Mouse (Mus musculus) hindbrain, embryonic 14.5 days (tissue): ENCODE results near the gene Atxn1. TPM values are rescaled to one million over a fixed set of nuclear protein-coding genes. Genes with fewer than 3 reads are reported as not detected.

Experiments used
- ATAC-seq: fragments of 200-750 bp; cut with Nextera tagmentation; 2 replicates; pipeline ENCODE4 v1.8.0; 2017; ENCODE audit warnings: moderate number of reproducible peaks, mild to moderate bottlenecking, moderate TSS enrichment, moderate library complexity; ENCODE audit not compliant: low FRiP score
- DNase-seq: peaks from one replicate; pipeline ENCODE4 v3.0.0-alpha.2; 2015; ENCODE audit warnings: low spot score
- H3K27ac ChIP-seq: fragments of 300-500 bp; sonication (generic); 2 replicates; pipeline ENCODE4 v1.5.1; 2014; ENCODE audit warnings: mild to moderate bottlenecking, moderate library complexity
- H3K27me3 ChIP-seq: fragments of 300-500 bp; sonication (generic); 2 replicates; pipeline ENCODE4 v1.6.1; 2014; ENCODE audit warnings: mild to moderate bottlenecking, low read length, mixed read lengths; ENCODE audit not compliant: control insufficient read depth, insufficient read depth
- H3K36me3 ChIP-seq: fragments of 300-500 bp; sonication (generic); replicated peaks from 2 replicates; pipeline ENCODE4 v1.6.1; 2014; ENCODE audit not compliant: control insufficient read depth, insufficient read depth
- H3K4me1 ChIP-seq: fragments of 300-500 bp; sonication (generic); replicated peaks from 2 replicates; pipeline ENCODE4 v1.6.1; 2014; ENCODE audit warnings: antibody characterized with exemption, low read length, mixed read lengths; ENCODE audit not compliant: control insufficient read depth, insufficient read depth
- H3K4me2 ChIP-seq: fragments of 300-500 bp; sonication (generic); replicated peaks from 2 replicates; pipeline ENCODE4 v1.6.1; 2014; ENCODE audit warnings: mild to moderate bottlenecking, moderate library complexity
- H3K4me3 ChIP-seq: fragments of 300-500 bp; sonication (generic); replicated peaks from 2 replicates; pipeline ENCODE4 v1.5.1; 2014; ENCODE audit warnings: mild to moderate bottlenecking, low read length
- H3K9ac ChIP-seq: fragments of 300-500 bp; sonication (generic); 2 replicates; pipeline ENCODE4 v1.6.1; 2014
- H3K9me3 ChIP-seq: fragments of 300-500 bp; sonication (generic); 2 replicates; pipeline ENCODE4 v1.6.1; 2016; ENCODE audit warnings: low read length; ENCODE audit not compliant: control insufficient read depth
- WGBS: fragments of 180-500 bp; shearing (Covaris S2); extraction: QIAGEN DNeasy Blood & Tissue Kit; methylation state at CpG from one replicate; pipeline ENCODE4 v1.1.7; 2014; 5-methylcytosine and 5-hydroxymethylcytosine counted together
- polyA plus RNA-seq: library from polyadenylated mRNA; unstranded; fragments of >200 nt; fragmentation: Nextera tagmentation; extraction: Ambion mirVana; gene quantifications from 2 replicates; pipeline ENCODE4 v1.2.1, GENCODE M21; 2014

Atxn1 gene
- polyA plus RNA-seq, 1 experiment from 2014 or later: 8.1 TPM

DNA sequence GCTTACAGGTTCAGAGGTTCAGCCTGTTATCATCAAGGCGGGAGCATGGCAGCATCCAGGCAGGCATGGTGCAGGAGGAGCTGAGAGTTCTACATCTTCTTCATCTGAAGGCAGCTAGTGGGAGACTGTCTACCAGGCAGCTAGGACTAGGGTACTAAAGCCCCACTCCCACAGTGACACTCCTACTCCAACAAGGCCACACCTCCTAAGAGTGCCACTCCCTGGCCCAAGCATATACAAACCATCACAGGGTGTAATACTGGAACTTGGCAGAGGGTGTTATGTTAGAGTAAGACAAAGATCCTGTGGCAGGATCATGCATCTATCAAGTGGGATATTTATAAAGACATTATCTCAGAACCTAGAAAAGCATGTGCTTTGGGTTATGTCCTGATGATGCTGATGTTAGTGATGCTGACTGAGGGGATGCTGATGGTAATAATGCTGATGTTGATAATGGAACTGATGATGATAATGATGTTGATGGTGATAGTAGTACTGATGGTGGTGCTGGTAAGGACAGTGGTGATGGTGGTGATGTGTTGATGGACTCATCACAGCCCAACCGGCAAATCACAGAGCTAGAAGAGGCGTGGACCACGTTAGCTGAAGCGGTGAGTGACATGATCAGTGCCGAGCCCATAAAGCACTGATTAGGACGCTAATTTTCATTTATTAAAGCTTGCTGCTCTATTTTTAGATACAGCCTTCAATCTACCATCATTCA lies 142.9 kb downstream of the Atxn1 start:
- no peak overlapping the region for H3K4me2 ChIP-seq
- 0 out of 2 replicates have a peak, but pooled peaks cover 6% of the 10 kb centered on the region for H3K4me1 ChIP-seq
- H3K27ac ChIP-seq: no peak overlapping the region
- 89% methylated on average over 7 of the region's 7 CpGs for WGBS
- DNase-seq (no peak), ATAC-seq (no peak)
- H3K4me3 ChIP-seq: no peak overlapping the region
- no peaks in the 10 kb centered on the region for H3K9me3 ChIP-seq
- no peaks in the 10 kb centered on the region for H3K27me3 ChIP-seq
- H3K9ac ChIP-seq: no peak overlapping the region
- H3K36me3 ChIP-seq: no peaks in the 10 kb centered on the region

- no peak overlapping the region for H3K4me2 ChIP-seq
- 0 out of 2 replicates have a peak, but pooled peaks cover 6% of the 10 kb centered on the region for H3K4me1 ChIP-seq
- H3K4me3 ChIP-seq: no peak overlapping the region
- no peaks in the 10 kb centered on the region for H3K36me3 ChIP-seq
- no peak overlapping the region for H3K9ac ChIP-seq
- no peak for DNase-seq
- H3K27me3 ChIP-seq: no peaks in the 10 kb centered on the region
- 49% methylated on average over 15 of the region's 15 CpGs for WGBS
- peak overlapping the region; percentile 41; the same call in 1 of the 2 replicates for H3K27ac ChIP-seq
- ATAC-seq: no peak
- no peaks in the 10 kb centered on the region for H3K9me3 ChIP-seq
These were observed 144.2 kb downstream of the Atxn1 start for GRCm38 (mm10) chr13:45820473-45821230.

- Histone ChIP-seq H3K9me3 (no peaks in the 10 kb centered on the region), H3K4me2 (no peak overlapping the region), H3K4me1 (0 out of 2 replicates have a peak, but pooled peaks cover 6% of the 10 kb centered on the region), H3K9ac (no peak overlapping the region), H3K27ac (no peak overlapping the region), H3K27me3 (no peaks in the 10 kb centered on the region), H3K4me3 (no peak overlapping the region), H3K36me3 (no peaks in the 10 kb centered on the region)
- WGBS: 72% methylated on average over 1 of the region's 1 CpGs
- DNase-seq (no peak), ATAC-seq (no peak)
These were observed 148.1 kb downstream of the Atxn1 start for GRCm38 (mm10) chr13:45816670-45817069.

DNA sequence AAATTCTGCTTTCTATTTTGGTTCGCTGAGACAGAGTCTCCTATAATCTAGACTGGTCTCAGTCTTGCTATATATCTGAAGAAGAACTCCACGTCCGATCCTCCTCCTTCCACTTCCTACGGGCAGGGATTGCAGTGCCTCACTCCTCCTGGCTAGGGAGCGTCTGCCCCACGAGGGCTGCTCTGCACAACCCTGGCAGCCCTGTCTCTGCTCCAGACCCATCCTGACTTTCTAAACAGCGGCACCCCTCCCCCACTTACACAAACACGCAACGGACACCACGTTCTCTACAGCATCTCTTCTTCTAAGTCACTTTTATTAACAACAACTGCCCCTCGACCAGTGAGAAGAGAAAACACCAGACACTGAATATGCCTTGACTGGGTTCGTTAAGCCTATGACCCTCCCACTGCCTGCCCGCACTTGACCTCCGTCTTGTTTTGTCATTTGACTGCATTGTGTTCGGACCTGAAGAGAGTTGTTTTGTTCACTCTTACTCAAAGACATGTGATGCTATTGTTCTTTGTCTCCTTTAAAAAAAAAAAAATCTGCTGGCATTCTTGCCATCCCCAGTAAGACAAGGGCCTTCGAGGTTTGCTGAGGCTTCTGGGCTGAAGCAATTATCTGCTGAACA lies 154.9 kb downstream of the Atxn1 start:
- Histone ChIP-seq H3K27ac (no peak overlapping the region), H3K27me3 (no peaks in the 10 kb centered on the region), H3K9me3 (no peaks in the 10 kb centered on the region), H3K36me3 (no peaks in the 10 kb centered on the region), H3K4me1 (peaks cover 22% of the 10 kb centered on the region), H3K4me3 (no peak overlapping the region), H3K9ac (no peak overlapping the region), H3K4me2 (no peak overlapping the region)
- whole genome bisulfite sequencing: 29% methylated on average over 16 of the region's 16 CpGs
- no peak for ATAC-seq
- no peak for DNase-seq

GRCm38 (mm10) chr13:45807593-45808043 lies 157.2 kb downstream of the Atxn1 start:
- H3K9me3 ChIP-seq: no peaks in the 10 kb centered on the region
- 39% methylated on average over 18 of the region's 18 CpGs for WGBS
- peak overlapping the region; percentile 39 for H3K4me2 ChIP-seq
- no peaks in the 10 kb centered on the region for H3K36me3 ChIP-seq
- H3K27ac ChIP-seq: no peak overlapping the region
- H3K9ac ChIP-seq: 0 out of 2 replicates have a peak overlapping the region, but pooled peaks have one; percentile 24
- ATAC-seq: no peak
- DNase-seq: peak; percentile 62
- peaks cover 22% of the 10 kb centered on the region for H3K4me1 ChIP-seq
- no peak overlapping the region; the same call in 1 of the 2 replicates for H3K4me3 ChIP-seq
- H3K27me3 ChIP-seq: no peaks in the 10 kb centered on the region

GRCm38 (mm10) chr13:45806600-45807525 lies 157.9 kb downstream of the Atxn1 start:
- H3K27ac ChIP-seq: no peak overlapping the region

DNA sequence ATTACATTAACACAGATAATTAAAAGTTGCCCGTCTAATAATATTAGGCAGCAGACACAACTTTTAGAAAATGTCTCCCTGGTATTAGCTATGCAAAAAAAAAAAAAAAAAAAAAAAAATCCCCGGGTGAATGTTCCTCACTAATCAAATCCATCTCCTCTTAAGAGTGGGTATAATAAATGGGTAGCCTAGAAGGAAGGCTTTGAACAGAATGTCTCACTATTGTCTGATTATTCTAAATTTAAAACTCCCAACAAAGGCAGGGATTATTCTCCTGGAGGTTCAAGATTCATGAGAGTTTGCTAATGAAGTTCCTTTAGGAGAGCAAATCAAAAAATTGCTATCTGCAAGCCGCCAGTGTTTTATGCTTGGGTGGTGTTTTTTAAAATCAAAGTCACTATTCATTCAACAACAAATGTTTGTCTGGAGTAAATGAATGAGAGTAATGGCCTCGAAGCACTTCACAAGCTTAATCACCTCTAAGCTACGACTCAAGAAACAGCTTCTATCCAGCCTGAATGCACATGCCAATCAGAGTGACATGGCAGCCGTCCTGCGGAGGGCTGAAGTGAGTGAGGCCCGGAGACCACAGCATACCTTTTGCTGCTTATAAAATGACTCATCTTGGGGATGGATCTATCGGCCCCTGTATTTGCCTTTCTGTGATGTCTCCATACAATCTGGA lies 158.8 kb downstream of the Atxn1 start:
- WGBS: 21% methylated on average over 9 of the region's 9 CpGs
- ATAC-seq: no peak
- no peak overlapping the region for H3K27ac ChIP-seq
- no peak overlapping the region for H3K9ac ChIP-seq
- no peaks in the 10 kb centered on the region for H3K36me3 ChIP-seq
- no peaks in the 10 kb centered on the region for H3K27me3 ChIP-seq
- H3K4me2 ChIP-seq: no peak overlapping the region
- DNase-seq: no peak
- no peaks in the 10 kb centered on the region for H3K9me3 ChIP-seq
- H3K4me3 ChIP-seq: no peak overlapping the region
- peaks cover 22% of the 10 kb centered on the region for H3K4me1 ChIP-seq

More at GRCm38 (mm10) chr13:45806600-45807525, 157.9 kb downstream of the Atxn1 start:
- 39% methylated on average over 18 of the region's 18 CpGs for WGBS
- no peaks in the 10 kb centered on the region for H3K27me3 ChIP-seq
- no peak overlapping the region for H3K4me3 ChIP-seq
- peak overlapping the region; percentile 39; the same call in 1 of the 2 replicates for H3K4me2 ChIP-seq
- peaks cover 22% of the 10 kb centered on the region for H3K4me1 ChIP-seq
- no peaks in the 10 kb centered on the region for H3K36me3 ChIP-seq
- no peak for ATAC-seq
- H3K9ac ChIP-seq: 0 out of 2 replicates have a peak overlapping the region, but pooled peaks have one; percentile 24
- DNase-seq: no peak
- no peaks in the 10 kb centered on the region for H3K9me3 ChIP-seq
